Mouse (Mus musculus): ENCODE results near the gene Zdhhc7. TPM values are rescaled to one million over a fixed set of nuclear protein-coding genes. Genes with fewer than 3 reads are reported as not detected.

The Zdhhc7 gene
- total and polyA plus RNA-seq, 3 experiments: 18.3 to 26.3 (median 23.7) TPM

DNA sequence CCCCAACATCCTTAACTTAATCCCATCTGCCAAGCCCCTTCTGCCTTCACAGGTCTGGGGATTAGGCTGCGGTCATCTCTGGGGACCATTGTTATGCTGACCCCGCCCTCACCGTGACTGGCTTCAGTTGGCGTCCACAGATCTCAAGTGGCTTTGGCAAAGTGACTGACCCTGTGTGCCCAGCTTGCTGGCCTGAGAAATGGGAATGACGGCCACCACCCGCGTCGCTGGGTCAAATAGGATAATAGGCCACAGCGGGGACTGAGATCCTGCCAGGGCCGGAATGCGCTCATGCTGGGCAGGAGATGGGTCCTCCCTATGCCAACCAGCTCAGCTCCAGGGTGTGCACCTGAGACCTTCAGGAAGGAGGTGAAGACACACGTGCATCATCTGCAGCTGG is 62.5 kb downstream of the Zdhhc7 start:
- TF ChIP-seq SIN3A (IDR thresholded peaks at IDR 0.05; ENCODE audit: low read length): no peak
- TF ChIP-seq USF1 (IDR thresholded peaks at IDR 0.05; ENCODE audit: low read depth, low read length): no peak
- TF ChIP-seq HCFC1 (IDR thresholded peaks at IDR 0.05; ENCODE audit: low read depth, low read length): no peak
- TF ChIP-seq ZMIZ1 (IDR thresholded peaks at IDR 0.05; ENCODE audit: low read depth, low read length): no peak
- TF ChIP-seq CTCF (conservative IDR thresholded peaks at IDR 0.05 in 1 of 2, IDR thresholded peaks at IDR 0.05 in 1 of 2; ENCODE audit: low read depth in 2 of 2, low read length in 2 of 2): no peak
- TF ChIP-seq POLR2AphosphoS2 (IDR thresholded peaks at IDR 0.05; ENCODE audit: low read depth, low read length): no peak
- no peak for TF ChIP-seq MAX (IDR thresholded peaks at IDR 0.05; ENCODE audit: low read length)
- TF ChIP-seq MAFK (IDR thresholded peaks at IDR 0.05; ENCODE audit: insufficient replicate concordance, low read length): no peak
- Histone ChIP-seq H3K36me3 (replicated peaks in 1 of 2; ENCODE audit: control insufficient read depth in 1 of 2, insufficient read depth in 1 of 2, low read length in 1 of 2) (no peaks in the 10 kb centered on the region), H3K27me3 (replicated peaks) (peaks cover 62% of the 10 kb centered on the region), H3K4me1 (ENCODE audit: control insufficient read depth in 1 of 2, insufficient read depth in 2 of 2) (no peaks in the 10 kb centered on the region), H3K9me3 (replicated peaks; ENCODE audit: low read length) (no peaks in the 10 kb centered on the region), H3K27ac (ENCODE audit: insufficient read depth, low read depth) (no peak overlapping the region), H3K4me3 (replicated peaks in 1 of 3; ENCODE audit: low read depth in 2 of 3, low read length in 2 of 3, poor library complexity in 1 of 3) (no peak overlapping the region), H3K9ac (ENCODE audit: insufficient read depth, low read depth) (no peak overlapping the region), H3K4me2 (ENCODE audit: insufficient read depth, low read depth, poor library complexity, severe bottlenecking) (no peak overlapping the region), H3K79me2 (replicated peaks; ENCODE audit: control insufficient read depth, extremely low read depth, insufficient read depth, poor library complexity, severe bottlenecking) (no peaks in the 10 kb centered on the region)
- dilution Hi-C loops (cut with MboI; ENCODE audit: extremely low pct_ligation_motif_present, extremely low pct_unique_long_range_greater_than_20kb, low sequenced_read_pairs): no loop called here
- in situ Hi-C loops (cut with MboI; ENCODE audit: low pct_ligation_motif_present, low pct_unique_long_range_greater_than_20kb, low sequenced_read_pairs): no loop called here
- DNase-seq (ENCODE audit: extremely low read depth): no peak

DNA sequence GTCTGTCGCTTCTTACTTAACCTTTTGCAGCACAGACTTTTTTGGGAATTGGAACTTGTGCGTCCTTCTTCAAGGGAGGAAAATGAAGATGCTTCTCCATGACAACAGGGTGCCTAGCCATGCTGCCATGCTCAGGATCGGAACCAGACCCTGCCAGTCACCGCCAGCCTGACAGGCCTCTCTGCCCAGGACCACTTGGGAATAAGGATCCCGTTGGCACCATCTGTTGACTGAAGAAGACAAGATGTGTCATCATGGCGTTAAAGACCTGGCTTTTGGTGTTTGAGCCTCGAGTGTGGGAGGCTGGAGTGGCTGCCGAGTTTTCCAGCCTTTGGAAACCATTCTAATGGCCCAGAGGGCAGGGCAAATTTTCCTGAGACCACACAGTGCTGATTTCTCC is 63.7 kb downstream of the Zdhhc7 start:
- H3K4me3 ChIP-seq (replicated peaks in 1 of 3; ENCODE audit: low read depth in 2 of 3, low read length in 2 of 3, poor library complexity in 1 of 3): no peak overlapping the region
- no peaks in the 10 kb centered on the region for H3K9me3 ChIP-seq (replicated peaks; ENCODE audit: low read length)
- in situ Hi-C loops (cut with MboI; ENCODE audit: low pct_ligation_motif_present, low pct_unique_long_range_greater_than_20kb, low sequenced_read_pairs) (no loop called here), dilution Hi-C loops (cut with MboI; ENCODE audit: extremely low pct_ligation_motif_present, extremely low pct_unique_long_range_greater_than_20kb, low sequenced_read_pairs) (no loop called here)
- no peak for TF ChIP-seq EP300 (IDR thresholded peaks at IDR 0.05; ENCODE audit: low read length)
- TF ChIP-seq ZKSCAN1 (IDR thresholded peaks at IDR 0.05; ENCODE audit: borderline replicate concordance, low read depth, low read length): no peak
- no peak for TF ChIP-seq ZC3H11A (IDR thresholded peaks at IDR 0.05; ENCODE audit: low read depth, low read length)
- no peak for TF ChIP-seq POLR2A (IDR thresholded peaks at IDR 0.05; ENCODE audit: low read depth, low read length)
- no peak for TF ChIP-seq UBTF (IDR thresholded peaks at IDR 0.05; ENCODE audit: low read depth, low read length)
- no peak for TF ChIP-seq TCF12 (IDR thresholded peaks at IDR 0.05; ENCODE audit: low read depth, low read length)
- no peak overlapping the region for H3K27ac ChIP-seq (ENCODE audit: insufficient read depth, low read depth)
- H3K27me3 ChIP-seq (replicated peaks): peaks cover 54% of the 10 kb centered on the region
- no peak overlapping the region for H3K9ac ChIP-seq (ENCODE audit: insufficient read depth, low read depth)
- no peaks in the 10 kb centered on the region for H3K79me2 ChIP-seq (replicated peaks; ENCODE audit: control insufficient read depth, extremely low read depth, insufficient read depth, poor library complexity, severe bottlenecking)
- no peak overlapping the region for H3K4me2 ChIP-seq (ENCODE audit: insufficient read depth, low read depth, poor library complexity, severe bottlenecking)
- H3K4me1 ChIP-seq (ENCODE audit: control insufficient read depth in 1 of 2, insufficient read depth in 2 of 2): peaks cover 3 to 5% of the 10 kb centered on the region in 2 experiments; a peak in 1 of 4 replicates
- H3K36me3 ChIP-seq (replicated peaks in 1 of 2; ENCODE audit: control insufficient read depth in 1 of 2, insufficient read depth in 1 of 2, low read length in 1 of 2): no peaks in the 10 kb centered on the region
- DNase-seq (ENCODE audit: extremely low read depth): no peak

GRCm38 (mm10) chr8:120037199-120037598 is 64.1 kb downstream of the Zdhhc7 start:
- Histone ChIP-seq H3K9ac (ENCODE audit: insufficient read depth, low read depth) (no peak overlapping the region), H3K4me1 (ENCODE audit: control insufficient read depth in 1 of 2, insufficient read depth in 2 of 2) (peaks cover 3 to 5% of the 10 kb centered on the region in 2 experiments; a peak in 1 of 4 replicates), H3K27ac (ENCODE audit: insufficient read depth, low read depth) (no peak overlapping the region), H3K27me3 (replicated peaks) (peaks cover 51% of the 10 kb centered on the region), H3K4me2 (ENCODE audit: insufficient read depth, low read depth, poor library complexity, severe bottlenecking) (no peak overlapping the region), H3K36me3 (replicated peaks in 1 of 2; ENCODE audit: control insufficient read depth in 1 of 2, insufficient read depth in 1 of 2, low read length in 1 of 2) (no peaks in the 10 kb centered on the region), H3K9me3 (replicated peaks; ENCODE audit: low read length) (no peaks in the 10 kb centered on the region), H3K79me2 (replicated peaks; ENCODE audit: control insufficient read depth, extremely low read depth, insufficient read depth, poor library complexity, severe bottlenecking) (no peaks in the 10 kb centered on the region), H3K4me3 (replicated peaks in 1 of 3; ENCODE audit: low read depth in 2 of 3, low read length in 2 of 3, poor library complexity in 1 of 3) (no peak overlapping the region)
- no peak for TF ChIP-seq TCF12 (IDR thresholded peaks at IDR 0.05; ENCODE audit: low read depth, low read length)
- no peak for TF ChIP-seq MEF2A (IDR thresholded peaks at IDR 0.05; ENCODE audit: borderline replicate concordance, low read depth, low read length)
- no peak for TF ChIP-seq MAX (IDR thresholded peaks at IDR 0.05; ENCODE audit: low read length)
- TF ChIP-seq POLR2AphosphoS2 (IDR thresholded peaks at IDR 0.05; ENCODE audit: low read depth, low read length): no peak
- dilution Hi-C loops (cut with MboI; ENCODE audit: extremely low pct_ligation_motif_present, extremely low pct_unique_long_range_greater_than_20kb, low sequenced_read_pairs): no loop called here
- in situ Hi-C loops (cut with MboI; ENCODE audit: low pct_ligation_motif_present, low pct_unique_long_range_greater_than_20kb, low sequenced_read_pairs): no loop called here
- no peak for DNase-seq (ENCODE audit: extremely low read depth)

All from CH12.LX (cell line).